Mouse (Mus musculus) thymus, postnatal 4 days (tissue): Measurements from ENCODE around the gene Ankrd9.

ENCODE experiments used
- DNase-seq: peaks from one replicate; pipeline ENCODE4 v3.0.0; 2021

Ankrd9 gene

GRCm38 (mm10) chr12:110978607-110979406, at the start of gene Ankrd9:
Ankrd9 (minus strand) TSS chr12:110979040.
- peak; percentile 99 for DNase-seq

- DNase-seq = no peak
Measured at GRCm38 (mm10) chr12:111021577-111021976, 42.7 kb upstream of the Ankrd9 start.

GRCm38 (mm10) chr12:111021138-111021537, 42.3 kb upstream of the Ankrd9 start:
- DNase-seq = no peak

GRCm38 (mm10) chr12:111019086-111019485, 40.2 kb upstream of the Ankrd9 start:
- DNase-seq = no peak

GRCm38 (mm10) chr12:111018068-111018467, 39.2 kb upstream of the Ankrd9 start:
- no peak for DNase-seq

GRCm38 (mm10) chr12:111016807-111017206, 38.0 kb upstream of the Ankrd9 start:
- DNase-seq = no peak

GRCm38 (mm10) chr12:111009615-111010257, 30.9 kb upstream of the Ankrd9 start:
- no peak for DNase-seq

GRCm38 (mm10) chr12:111008500-111009490, 30.0 kb upstream of the Ankrd9 start:
- DNase-seq = no peak

- peak; percentile 71 for DNase-seq
Measured at GRCm38 (mm10) chr12:111007134-111008103, 28.6 kb upstream of the Ankrd9 start.

GRCm38 (mm10) chr12:111006339-111006738, 27.5 kb upstream of the Ankrd9 start:
- no peak for DNase-seq

GRCm38 (mm10) chr12:111005803-111006202, 27.0 kb upstream of the Ankrd9 start:
- no peak for DNase-seq

GRCm38 (mm10) chr12:111004142-111004541, 25.3 kb upstream of the Ankrd9 start:
- no peak for DNase-seq

- no peak for DNase-seq
Measured at GRCm38 (mm10) chr12:111000956-111001355, 22.1 kb upstream of the Ankrd9 start.

GRCm38 (mm10) chr12:110999820-111000219, 21.0 kb upstream of the Ankrd9 start:
- DNase-seq = no peak

GRCm38 (mm10) chr12:110998092-110998491, 19.3 kb upstream of the Ankrd9 start:
- no peak for DNase-seq

GRCm38 (mm10) chr12:110994666-110995065, 15.8 kb upstream of the Ankrd9 start:
- DNase-seq = peak; percentile 32

GRCm38 (mm10) chr12:110993226-110993625, 14.4 kb upstream of the Ankrd9 start:
- no peak for DNase-seq

GRCm38 (mm10) chr12:110992771-110993170, 13.9 kb upstream of the Ankrd9 start:
- peak; percentile 26 for DNase-seq

- DNase-seq = peak; percentile 96
Measured at GRCm38 (mm10) chr12:110992128-110992553, 13.3 kb upstream of the Ankrd9 start.

GRCm38 (mm10) chr12:110991361-110992127, 12.7 kb upstream of the Ankrd9 start:
- DNase-seq = peak; percentile 92

- DNase-seq = no peak
Measured at GRCm38 (mm10) chr12:110990500-110990899, 11.7 kb upstream of the Ankrd9 start.
